Mouse (Mus musculus) midbrain, embryonic 11.5 days (tissue): ENCODE data around the gene Zfp704. TPM values are rescaled to one million over a fixed set of nuclear protein-coding genes. Genes with fewer than 3 reads are reported as not detected.

ENCODE experiments used
- ATAC-seq: fragments of 200-750 bp; cut with Nextera tagmentation; 2 replicates; pipeline ENCODE4 v1.8.0; 2017; ENCODE audit warnings: moderate TSS enrichment, moderate library complexity; ENCODE audit not compliant: low FRiP score
- DNase-seq: peaks from one replicate; pipeline ENCODE4 v3.0.0; 2015; ENCODE audit warnings: low spot score; ENCODE audit errors: missing footprints
- H3K27ac ChIP-seq: fragments of 300-500 bp; sonication (generic); 2 replicates; pipeline ENCODE4 v1.5.1; 2014; ENCODE audit warnings: low read depth, low read length
- H3K27me3 ChIP-seq: fragments of 300-500 bp; sonication (generic); 2 replicates; pipeline ENCODE4 v1.6.1; 2014; ENCODE audit warnings: mild to moderate bottlenecking, low read length, moderate library complexity, mixed read lengths; ENCODE audit not compliant: control insufficient read depth, insufficient read depth
- H3K36me3 ChIP-seq: fragments of 300-500 bp; sonication (generic); 2 replicates; pipeline ENCODE4 v1.6.1; 2014; ENCODE audit warnings: mild to moderate bottlenecking, low read length, moderate library complexity, mixed read lengths; ENCODE audit not compliant: control insufficient read depth, insufficient read depth
- H3K4me1 ChIP-seq: fragments of 300-500 bp; sonication (generic); 2 replicates; pipeline ENCODE4 v1.6.1; 2014; ENCODE audit warnings: low read length; ENCODE audit not compliant: control insufficient read depth, insufficient read depth
- H3K4me2 ChIP-seq: fragments of 300-500 bp; sonication (generic); 2 replicates; pipeline ENCODE4 v1.6.1; 2014; ENCODE audit warnings: mild to moderate bottlenecking, moderate library complexity
- H3K4me3 ChIP-seq: fragments of 300-500 bp; sonication (generic); 2 replicates; pipeline ENCODE4 v1.5.1; 2014; ENCODE audit warnings: low read depth, low read length
- H3K9ac ChIP-seq: fragments of 300-500 bp; sonication (generic); 2 replicates; pipeline ENCODE4 v1.6.1; 2014; ENCODE audit warnings: low read length
- H3K9me3 ChIP-seq: fragments of 300-500 bp; sonication (generic); 2 replicates; pipeline ENCODE4 v1.6.1; 2016; ENCODE audit warnings: low read length; ENCODE audit not compliant: control insufficient read depth
- WGBS: fragments of 180-500 bp; shearing (Covaris S2); extraction: QIAGEN DNeasy Blood & Tissue Kit; methylation state at CpG from one replicate; pipeline ENCODE4 v1.1.7; 2014; 5-methylcytosine and 5-hydroxymethylcytosine counted together
- polyA plus RNA-seq: library from polyadenylated mRNA; unstranded; fragments of >200 nt; fragmentation: Nextera tagmentation; extraction: Ambion mirVana; gene quantifications from 2 replicates; pipeline ENCODE4 v1.2.1, GENCODE M21; 2014

Zfp704 gene
- polyA plus RNA-seq, 1 experiment from 2014 or later: 5.5 TPM

GRCm38 (mm10) chr3:9402836-9403235 lies 207.0 kb downstream of the Zfp704 start:
- Histone ChIP-seq H3K9ac (no peak overlapping the region), H3K9me3 (no peaks in the 10 kb centered on the region), H3K4me3 (no peak overlapping the region), H3K27ac (no peak overlapping the region), H3K4me2 (no peak overlapping the region), H3K4me1 (peaks cover 6% of the 10 kb centered on the region), H3K36me3 (no peaks in the 10 kb centered on the region), H3K27me3 (no peaks in the 10 kb centered on the region)
- DNase-seq (no peak), ATAC-seq (no peak)
- 60% methylated on average over 5 of the region's 5 CpGs for WGBS

DNA sequence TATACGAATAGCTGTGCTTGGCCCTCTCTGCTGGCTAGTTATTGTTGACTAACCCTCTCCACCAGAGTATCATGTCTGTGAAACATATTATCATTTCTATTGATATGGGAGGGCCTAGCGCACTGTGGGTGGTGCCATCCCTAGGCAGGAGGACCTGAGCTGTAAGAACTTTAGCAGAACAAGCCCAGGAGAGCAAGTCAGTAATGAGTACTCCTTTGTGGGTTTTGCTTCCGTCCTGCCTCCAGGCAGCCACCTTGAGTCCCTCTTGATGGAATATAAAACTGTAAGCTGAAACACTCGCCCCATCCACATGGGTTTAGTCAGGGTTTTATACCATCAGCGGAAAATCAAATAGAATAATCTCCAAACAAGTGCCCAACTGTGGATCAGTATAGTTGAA lies 207.5 kb downstream of the Zfp704 start:
- Histone ChIP-seq H3K4me2 (no peak overlapping the region), H3K36me3 (no peaks in the 10 kb centered on the region), H3K4me1 (peaks cover 6% of the 10 kb centered on the region), H3K9ac (no peak overlapping the region), H3K9me3 (no peaks in the 10 kb centered on the region), H3K27ac (no peak overlapping the region), H3K27me3 (no peaks in the 10 kb centered on the region), H3K4me3 (no peak overlapping the region)
- 82% methylated on average over 5 of the region's 5 CpGs for WGBS
- no peak for ATAC-seq
- DNase-seq: no peak

- no peak overlapping the region for H3K27ac ChIP-seq
- H3K4me2 ChIP-seq: no peak overlapping the region
- H3K9ac ChIP-seq: no peak overlapping the region
- H3K4me1 ChIP-seq: peaks cover 6% of the 10 kb centered on the region
- WGBS: 47% methylated on average over 6 of the region's 6 CpGs
- H3K4me3 ChIP-seq: no peak overlapping the region
- ATAC-seq (no peak), DNase-seq (no peak)
- H3K36me3 ChIP-seq: no peaks in the 10 kb centered on the region
- H3K27me3 ChIP-seq: no peaks in the 10 kb centered on the region
- H3K9me3 ChIP-seq: no peaks in the 10 kb centered on the region
Observed at GRCm38 (mm10) chr3:9401685-9402084, 208.2 kb downstream of the Zfp704 start.

GRCm38 (mm10) chr3:9400886-9401221 lies 209.0 kb downstream of the Zfp704 start:
- Histone ChIP-seq H3K4me2 (no peak overlapping the region), H3K9ac (no peak overlapping the region), H3K9me3 (no peaks in the 10 kb centered on the region), H3K4me3 (no peak overlapping the region), H3K27ac (no peak overlapping the region), H3K4me1 (peaks cover 6% of the 10 kb centered on the region), H3K36me3 (no peaks in the 10 kb centered on the region), H3K27me3 (no peaks in the 10 kb centered on the region)
- no peak for ATAC-seq
- DNase-seq: no peak
- 81% methylated on average over 3 of the region's 3 CpGs for WGBS

DNA sequence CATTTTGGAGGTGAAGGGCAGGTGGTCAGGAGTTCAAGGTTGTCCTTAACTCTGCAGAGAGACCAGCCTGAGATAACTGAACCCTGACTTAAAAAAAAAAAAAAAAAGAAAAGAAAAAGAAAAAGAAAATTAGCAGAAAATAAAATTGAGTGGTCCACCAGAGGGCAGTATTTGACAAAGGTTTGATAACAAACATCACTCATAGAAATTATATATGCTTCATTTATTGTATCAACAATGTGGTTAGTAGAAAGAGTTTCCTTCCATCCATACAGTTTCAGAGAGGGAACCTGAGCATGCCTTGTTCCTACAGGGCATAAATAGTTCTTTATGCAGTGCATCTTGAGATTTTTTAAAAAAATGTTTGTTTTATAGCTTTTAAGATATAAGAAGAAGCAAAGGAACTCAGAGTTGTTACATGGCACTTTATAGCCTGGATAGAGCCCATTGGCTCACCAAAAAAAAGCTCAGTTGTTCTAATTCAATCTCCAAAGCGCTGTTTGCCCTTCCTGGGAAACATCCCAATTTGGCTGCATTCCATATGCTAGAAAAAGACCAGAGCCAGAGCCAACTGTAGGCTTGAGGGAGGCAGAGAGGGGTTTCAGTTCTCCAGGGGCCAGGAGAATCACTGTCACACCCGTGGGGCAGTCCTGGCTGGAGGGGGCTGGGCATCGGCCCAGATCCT lies 209.5 kb downstream of the Zfp704 start:
- WGBS: 73% methylated on average over 3 of the region's 3 CpGs
- Histone ChIP-seq H3K36me3 (no peaks in the 10 kb centered on the region), H3K27me3 (no peaks in the 10 kb centered on the region), H3K9me3 (no peaks in the 10 kb centered on the region), H3K4me3 (no peak overlapping the region), H3K27ac (no peak overlapping the region), H3K9ac (no peak overlapping the region), H3K4me1 (peaks cover 6% of the 10 kb centered on the region), H3K4me2 (no peak overlapping the region; the same call in 1 of the 2 replicates)
- no peak for ATAC-seq
- DNase-seq: peak; percentile 96

DNA sequence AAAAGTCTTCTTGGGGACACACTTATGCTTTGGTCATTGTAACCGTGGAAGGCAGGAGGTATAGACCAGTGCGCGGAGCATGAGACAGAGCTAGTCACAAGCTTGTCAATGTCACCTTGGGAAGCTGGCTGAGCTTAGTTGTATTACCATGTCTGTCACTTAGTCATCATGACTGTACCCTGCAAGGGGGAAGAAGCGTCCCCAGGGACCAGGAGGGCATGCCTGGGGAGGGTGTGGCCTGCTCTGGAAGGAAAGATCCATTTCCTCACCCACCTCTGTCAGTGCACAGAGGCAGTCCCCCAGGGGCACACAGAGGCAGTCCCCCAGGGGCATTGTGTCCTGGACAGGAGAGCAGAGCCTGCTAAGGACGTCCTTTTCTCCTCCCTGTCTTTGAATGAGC lies 211.6 kb downstream of the Zfp704 start:
- Histone ChIP-seq H3K9me3 (no peaks in the 10 kb centered on the region), H3K4me2 (no peak overlapping the region), H3K36me3 (no peaks in the 10 kb centered on the region), H3K4me1 (peaks cover 2% of the 10 kb centered on the region; the same call in 1 of the 2 replicates), H3K9ac (no peak overlapping the region), H3K4me3 (no peak overlapping the region), H3K27me3 (no peaks in the 10 kb centered on the region), H3K27ac (no peak overlapping the region)
- WGBS: 65% methylated on average over 5 of the region's 5 CpGs
- no peak for ATAC-seq
- no peak for DNase-seq
